Mouse (Mus musculus) lung, embryonic 14.5 days (tissue): ENCODE data around the gene Pgp. TPM values are rescaled to one million over a fixed set of nuclear protein-coding genes. Genes with fewer than 3 reads are reported as not detected.
"Not testable (repeated sequence)": the region's sequence is repeated elsewhere in the genome, so short reads cannot be mapped to it uniquely, and the experiment has no call there.

Source experiments
- ATAC-seq: fragments of 200-750 bp; cut with Nextera tagmentation; 2 replicates; pipeline ENCODE4 v1.8.0; 2017; ENCODE audit warnings: mild to moderate bottlenecking, moderate TSS enrichment, moderate library complexity; ENCODE audit not compliant: insufficient read depth
- DNase-seq: peaks from one replicate; pipeline ENCODE4 v3.0.0-alpha.2; 2015
- H3K27ac ChIP-seq: fragments of 300-500 bp; sonication (generic); 2 replicates; pipeline ENCODE4 v1.5.1; 2014; ENCODE audit warnings: low read depth, mild to moderate bottlenecking, moderate library complexity
- H3K27me3 ChIP-seq: fragments of 300-500 bp; sonication (generic); 2 replicates; pipeline ENCODE4 v1.6.1; 2014; ENCODE audit warnings: low read length, control low read depth; ENCODE audit not compliant: insufficient read depth
- H3K36me3 ChIP-seq: fragments of 300-500 bp; sonication (generic); 2 replicates; pipeline ENCODE4 v1.6.1; 2014; ENCODE audit warnings: control low read depth; ENCODE audit not compliant: insufficient read depth
- H3K4me1 ChIP-seq: fragments of 300-500 bp; sonication (generic); 2 replicates; pipeline ENCODE4 v1.6.1; 2014; ENCODE audit warnings: antibody characterized with exemption, control low read depth; ENCODE audit not compliant: insufficient read depth
- H3K4me2 ChIP-seq: fragments of 300-500 bp; sonication (generic); 2 replicates; pipeline ENCODE4 v1.6.1; 2014; ENCODE audit warnings: mild to moderate bottlenecking
- H3K4me3 ChIP-seq: fragments of 300-500 bp; sonication (generic); 2 replicates; pipeline ENCODE4 v1.5.1; 2014; ENCODE audit warnings: low read depth, low read length
- H3K9ac ChIP-seq: fragments of 300-500 bp; sonication (generic); 2 replicates; pipeline ENCODE4 v1.6.1; 2014
- H3K9me3 ChIP-seq: fragments of 300-500 bp; sonication (generic); 2 replicates; pipeline ENCODE4 v1.6.1; 2016; ENCODE audit warnings: low read depth, low read length, control low read depth
- CTCF ChIP-seq: IDR thresholded peaks from 2 replicates; pipeline ENCODE4 v1.5.1; 2016; ENCODE audit warnings: antibody characterized with exemption, low read depth
- WGBS: fragments of 180-500 bp; shearing (Covaris S2); extraction: QIAGEN DNeasy Blood & Tissue Kit; methylation state at CpG from one replicate; pipeline ENCODE4 v1.1.7; 2014; 5-methylcytosine and 5-hydroxymethylcytosine counted together
- polyA plus RNA-seq: library from polyadenylated mRNA; unstranded; fragments of >200 nt; fragmentation: Nextera tagmentation; extraction: Ambion mirVana; gene quantifications from 2 replicates; pipeline ENCODE4 v1.2.1, GENCODE M21; 2014

Pgp gene
- polyA plus RNA-seq, 1 experiment from 2014 or later = 60.2 TPM

DNA sequence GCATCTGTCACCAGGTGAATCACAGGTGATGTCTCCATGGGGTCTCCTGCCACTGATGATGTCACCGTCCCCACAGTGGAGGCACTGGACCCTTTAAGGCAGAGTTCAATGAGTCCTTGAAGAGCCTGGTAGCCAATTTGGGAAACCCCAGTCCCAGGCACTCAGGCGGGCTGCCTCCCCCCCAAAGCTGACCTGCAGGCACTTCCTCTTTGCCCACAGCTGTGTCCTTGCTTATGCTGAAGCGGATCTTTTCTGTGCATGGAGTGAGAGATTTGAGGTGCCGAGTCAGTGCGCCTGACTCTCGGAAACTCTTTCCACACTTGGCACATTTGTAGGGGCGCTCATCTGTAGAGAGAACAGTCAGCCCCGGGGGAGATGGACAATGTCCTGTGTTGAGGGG is 23.6 kb upstream of the Pgp start:
- H3K27me3 ChIP-seq = no peaks in the 10 kb centered on the region
- no peaks in the 10 kb centered on the region for H3K9me3 ChIP-seq
- H3K9ac ChIP-seq = no peak overlapping the region
- TF ChIP-seq CTCF = no peak
- no peaks in the 10 kb centered on the region for H3K4me1 ChIP-seq
- ATAC-seq = no peak
- H3K4me3 ChIP-seq = no peak overlapping the region
- H3K4me2 ChIP-seq = no peak overlapping the region
- peaks cover 86% of the 10 kb centered on the region for H3K36me3 ChIP-seq
- H3K27ac ChIP-seq = no peak overlapping the region
- whole genome bisulfite sequencing = 93% methylated on average over 8 of the region's 8 CpGs
- no peak for DNase-seq

DNA sequence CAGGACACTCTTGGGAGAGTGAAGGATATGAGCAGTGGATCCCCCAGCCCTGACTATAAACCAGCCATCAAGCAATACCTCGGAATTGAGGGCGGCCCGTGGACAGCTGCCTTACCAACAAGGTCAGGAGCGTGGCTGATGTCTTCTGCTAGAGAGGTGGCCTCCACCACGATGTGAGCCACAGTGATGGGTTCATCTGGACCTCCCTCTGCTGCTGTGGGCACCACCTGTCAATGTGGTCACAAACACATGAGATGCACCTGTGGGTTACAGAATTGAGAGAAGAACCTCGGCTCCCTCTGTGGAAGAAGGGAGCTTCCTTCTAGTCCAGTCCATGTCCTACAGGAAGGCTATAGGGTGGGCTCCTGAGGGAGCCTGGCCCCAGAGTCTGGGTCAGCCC is 20.7 kb upstream of the Pgp start:
- Histone ChIP-seq H3K9me3 (no peaks in the 10 kb centered on the region), H3K9ac (no peak overlapping the region), H3K27ac (no peak overlapping the region), H3K4me1 (0 out of 2 replicates have a peak, but pooled peaks cover 5% of the 10 kb centered on the region), H3K36me3 (peaks cover 65% of the 10 kb centered on the region), H3K4me2 (no peak overlapping the region), H3K27me3 (no peaks in the 10 kb centered on the region), H3K4me3 (no peak overlapping the region)
- no peak for DNase-seq
- ATAC-seq = no peak
- 87% methylated on average over 6 of the region's 6 CpGs for WGBS
- TF ChIP-seq CTCF = no peak

DNA sequence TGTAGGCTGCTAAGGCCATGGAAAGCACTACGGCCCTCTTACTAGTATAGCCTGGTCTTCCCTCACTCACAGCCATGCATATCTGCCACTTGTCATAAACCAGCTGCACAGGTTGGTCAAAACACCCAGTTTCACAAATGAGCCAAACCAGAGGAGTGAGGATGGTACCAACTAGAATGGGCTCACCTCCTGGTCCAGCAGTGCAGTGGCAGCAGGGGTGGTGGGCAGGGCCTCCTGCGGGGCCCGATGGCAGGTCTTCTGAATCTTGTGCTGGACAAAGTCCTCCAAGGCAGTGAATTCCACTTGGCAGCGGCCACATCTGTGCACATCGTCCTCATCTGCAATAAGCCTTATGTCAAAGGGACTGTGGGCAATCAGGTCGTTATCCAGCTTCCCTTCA is 19.0 kb upstream of the Pgp start:
- ATAC-seq (no peak), DNase-seq (no peak)
- H3K4me2 ChIP-seq = no peak overlapping the region
- no peak overlapping the region for H3K9ac ChIP-seq
- H3K27ac ChIP-seq = no peak overlapping the region
- H3K9me3 ChIP-seq = no peaks in the 10 kb centered on the region
- no peaks in the 10 kb centered on the region for H3K27me3 ChIP-seq
- no peak overlapping the region for H3K4me3 ChIP-seq
- H3K36me3 ChIP-seq = peaks cover 48% of the 10 kb centered on the region
- H3K4me1 ChIP-seq = 0 out of 2 replicates have a peak, but pooled peaks cover 5% of the 10 kb centered on the region
- 96% methylated on average over 6 of the region's 6 CpGs for WGBS
- no peak for TF ChIP-seq CTCF

DNA sequence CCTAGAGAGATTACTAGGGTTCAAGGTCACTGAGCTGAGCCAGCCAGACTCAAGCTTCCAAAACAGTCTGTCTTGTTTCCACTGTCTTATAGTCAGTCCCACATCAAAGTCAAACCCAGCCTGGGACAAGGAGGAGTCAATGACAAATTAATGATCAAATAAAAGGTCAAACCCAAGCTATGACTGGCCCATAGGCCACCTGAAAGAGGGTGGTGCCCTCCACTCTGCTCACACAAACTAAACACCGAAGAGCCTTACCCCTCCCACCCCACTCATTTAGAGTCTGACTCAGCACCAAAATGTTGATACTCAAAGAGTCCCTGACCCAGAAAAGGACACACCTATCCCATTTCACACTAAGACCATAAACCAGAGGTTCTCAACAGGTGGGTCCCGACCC is 16.8 kb upstream of the Pgp start:
- Histone ChIP-seq H3K4me1 (0 out of 2 replicates have a peak, but pooled peaks cover 5% of the 10 kb centered on the region), H3K27me3 (no peaks in the 10 kb centered on the region), H3K4me2 (peak overlapping the region; percentile 59), H3K36me3 (peaks cover 27% of the 10 kb centered on the region), H3K9ac (no peak overlapping the region), H3K9me3 (no peaks in the 10 kb centered on the region), H3K4me3 (no peak overlapping the region), H3K27ac (no peak overlapping the region)
- WGBS = 73% methylated on average over 2 of the region's 2 CpGs
- ATAC-seq = no peak
- DNase-seq = no peak
- no peak for TF ChIP-seq CTCF

DNA sequence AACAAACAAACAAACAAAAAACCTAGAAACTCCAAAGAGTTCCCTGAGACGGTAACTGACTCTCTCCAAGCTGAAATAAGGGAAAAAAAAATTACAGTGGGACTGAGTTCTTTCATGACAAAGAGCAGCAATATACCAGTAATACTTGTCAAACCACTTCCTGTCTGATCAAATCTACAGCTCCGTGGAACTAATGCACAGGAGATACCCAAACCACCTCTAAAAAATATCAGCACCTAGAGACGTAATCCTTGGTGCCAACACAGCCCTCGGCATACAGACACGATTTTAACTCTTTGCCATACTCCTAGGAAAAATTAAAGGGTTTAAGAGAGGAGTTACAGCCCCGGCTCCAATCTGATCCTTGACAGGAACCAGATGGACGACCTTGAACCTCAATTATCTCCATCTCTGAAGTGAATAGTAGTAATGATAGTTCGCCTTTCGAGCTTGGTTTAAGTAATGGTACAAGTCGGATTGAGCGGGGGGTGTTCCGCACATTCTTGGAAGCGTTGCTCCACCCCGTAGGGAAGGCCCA is 15.9 kb upstream of the Pgp start:
- Histone ChIP-seq H3K36me3 (peaks cover 18% of the 10 kb centered on the region), H3K9me3 (no peaks in the 10 kb centered on the region), H3K9ac (peak overlapping the region; percentile 94), H3K4me3 (peak overlapping the region; percentile 91), H3K4me2 (peak overlapping the region; percentile 59), H3K4me1 (0 out of 2 replicates have a peak, but pooled peaks cover 5% of the 10 kb centered on the region), H3K27me3 (no peaks in the 10 kb centered on the region), H3K27ac (peak overlapping the region; percentile 98)
- ATAC-seq (no peak), DNase-seq (no peak)
- TF ChIP-seq CTCF = no peak
- WGBS = 4% methylated on average over 14 of the region's 14 CpGs

DNA sequence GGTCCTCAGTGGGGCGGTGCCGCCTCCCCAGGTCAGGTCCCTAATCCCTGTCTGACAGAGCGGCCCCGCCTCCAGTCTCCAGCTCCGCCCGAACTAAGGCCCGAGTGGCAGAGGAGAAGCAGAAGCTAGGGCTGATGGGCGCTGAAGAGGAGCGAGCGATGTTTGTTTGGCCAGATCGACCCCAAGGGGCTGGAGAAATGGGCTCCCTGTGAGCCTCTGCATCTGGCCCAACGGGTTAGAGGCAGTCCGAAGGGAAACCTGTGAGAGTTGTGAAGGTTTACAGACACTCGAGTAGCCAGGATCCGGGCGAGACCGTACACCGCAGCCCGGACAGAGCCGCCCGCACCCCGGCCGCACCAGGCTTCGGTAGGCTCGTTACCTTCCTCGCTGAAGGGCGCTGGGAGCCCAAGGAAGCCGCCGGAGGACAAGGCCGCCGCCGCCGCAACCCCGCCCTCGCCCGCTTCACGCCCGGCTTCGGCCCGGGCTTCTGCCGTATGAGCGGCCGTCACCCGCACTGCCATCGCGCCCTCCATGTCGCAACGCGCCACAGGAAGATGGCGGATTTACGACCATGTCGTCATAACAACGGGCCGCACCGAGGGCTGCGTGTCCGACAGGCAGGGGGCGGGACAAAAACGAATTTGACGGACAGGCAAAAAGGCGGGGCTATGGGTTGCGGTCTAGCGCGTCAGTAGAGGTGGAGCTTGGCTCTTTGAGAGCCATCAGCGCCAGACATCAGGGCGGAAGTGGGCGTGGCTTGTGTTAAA is 15.3 kb upstream of the Pgp start:
- Histone ChIP-seq H3K36me3 (peaks cover 11% of the 10 kb centered on the region), H3K4me3 (peak overlapping the region; percentile 91), H3K9ac (peak overlapping the region; percentile 94), H3K27me3 (no peaks in the 10 kb centered on the region), H3K27ac (peak overlapping the region; percentile 98), H3K4me2 (peak overlapping the region; percentile 59), H3K9me3 (no peaks in the 10 kb centered on the region), H3K4me1 (0 out of 2 replicates have a peak, but pooled peaks cover 5% of the 10 kb centered on the region)
- TF ChIP-seq CTCF = peak; percentile 32; the same call in 1 of the 2 replicates
- ATAC-seq = peak; percentile 94
- DNase-seq = peak; percentile 100
- under 1% methylated on average over 67 of the region's 67 CpGs for WGBS

DNA sequence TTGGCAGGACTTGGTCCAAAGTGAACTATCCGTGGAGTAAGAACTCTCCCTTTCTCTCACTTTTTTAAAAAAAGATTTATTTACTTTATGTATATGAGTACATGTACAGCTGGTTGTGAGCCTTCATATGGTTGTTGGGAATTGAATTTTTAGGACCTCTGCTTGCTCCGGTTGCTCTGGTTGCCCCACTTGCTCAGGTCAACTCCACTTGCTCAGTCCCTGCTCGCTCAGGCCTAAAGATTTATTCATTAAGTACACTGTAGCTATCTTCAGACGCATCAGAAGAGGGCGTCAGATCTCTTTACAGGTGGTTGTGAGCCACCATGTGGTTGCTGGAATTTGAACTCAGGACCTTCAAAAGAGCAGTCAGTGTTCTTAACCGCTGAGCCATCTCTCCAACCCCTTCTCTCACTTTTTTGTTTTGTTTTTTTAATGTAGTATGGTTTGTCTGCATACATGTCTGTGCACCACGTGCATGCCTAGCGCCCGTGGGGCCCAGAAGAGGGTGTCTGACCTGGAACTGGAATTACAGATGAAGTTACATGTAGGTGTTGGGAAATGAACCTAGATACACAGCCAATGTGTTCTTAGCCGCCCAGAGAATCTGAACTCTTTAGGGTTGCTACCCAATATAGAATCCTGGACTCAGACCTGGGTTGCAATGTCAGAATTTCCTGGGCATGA is 14.5 kb upstream of the Pgp start:
- not testable (repeated sequence) for H3K36me3 ChIP-seq, ATAC-seq, H3K9me3 ChIP-seq, H3K9ac ChIP-seq, H3K27me3 ChIP-seq, H3K4me1 ChIP-seq, DNase-seq
- peak overlapping the region; percentile 46 for H3K4me2 ChIP-seq
- H3K4me3 ChIP-seq = peak overlapping the region; percentile 91
- H3K27ac ChIP-seq = peak overlapping the region; percentile 58
- peak; percentile 3; the same call in 1 of the 2 replicates for TF ChIP-seq CTCF
- WGBS = 46% methylated on average over 10 of the region's 10 CpGs
